Mouse (Mus musculus) brain, embryonic 14.5 days (tissue): Measurements from ENCODE around the gene Mras. TPM values are rescaled to one million over a fixed set of nuclear protein-coding genes. Genes with fewer than 3 reads are reported as not detected.

Source experiments
- DNase-seq: peaks from one replicate; pipeline ENCODE4 v3.0.0-alpha.2; 2011; ENCODE audit warnings: low read depth
- CTCF ChIP-seq: fragments of 200-500 bp; IDR thresholded peaks from 2 replicates; pipeline ENCODE4 v1.5.1; 2012; ENCODE audit warnings: inconsistent platforms, mild to moderate bottlenecking, moderate library complexity, borderline replicate concordance; ENCODE audit not compliant: insufficient read depth, insufficient read length; ENCODE audit errors: extremely low read depth
- POLR2A ChIP-seq: fragments of 200-500 bp; IDR thresholded peaks from 2 replicates; pipeline ENCODE4 v1.6.1; 2012; ENCODE audit warnings: mild to moderate bottlenecking, inconsistent platforms, borderline replicate concordance; ENCODE audit not compliant: poor library complexity, insufficient read depth, insufficient read length, severe bottlenecking; ENCODE audit errors: extremely low read depth
- polyA plus RNA-seq: library from polyadenylated mRNA; depleted of rRNA; stranded (reverse); fragments of >200 nt; gene quantifications from 2 replicates; pipeline ENCODE4 v1.2.3, GENCODE M21; 2012

Mras gene
- polyA plus RNA-seq, 1 experiment: 71.0 TPM

- TF ChIP-seq CTCF: no peak
- peak; percentile 64 for DNase-seq
These were observed 22.5 kb upstream of the Mras start for GRCm38 (mm10) chr9:99459730-99460129.

- TF ChIP-seq CTCF: peak; percentile 64; the same call in 1 of the 2 replicates
- no peak for TF ChIP-seq POLR2A
- DNase-seq: peak; percentile 65
These were observed 21.5 kb upstream of the Mras start for GRCm38 (mm10) chr9:99458529-99459208.

- TF ChIP-seq POLR2A: no peak
- no peak for TF ChIP-seq CTCF
- no peak for DNase-seq
These were observed 17.0 kb upstream of the Mras start for GRCm38 (mm10) chr9:99454211-99454610.

GRCm38 (mm10) chr9:99451161-99451560, 14.0 kb upstream of the Mras start, which contains the start of gene Nme9:
Nme9 (plus strand) TSS chr9:99451475.
- peak; percentile 32 for DNase-seq

GRCm38 (mm10) chr9:99449886-99450647, 12.9 kb upstream of the Mras start:
- TF ChIP-seq CTCF (peak; percentile 49; the same call in 1 of the 2 replicates), POLR2A (no peak)
- DNase-seq: peak; percentile 76

More at GRCm38 (mm10) chr9:99451161-99451560, 14.0 kb upstream of the Mras start, which contains the start of gene Nme9:
- TF ChIP-seq CTCF (no peak), POLR2A (no peak)

- TF ChIP-seq CTCF (no peak), POLR2A (no peak)
These were observed 10.1 kb upstream of the Mras start for GRCm38 (mm10) chr9:99447323-99447722.

GRCm38 (mm10) chr9:99446259-99446658, 9.1 kb upstream of the Mras start:
- DNase-seq: no peak
- TF ChIP-seq CTCF: no peak
- TF ChIP-seq POLR2A: no peak

More at GRCm38 (mm10) chr9:99447323-99447722, 10.1 kb upstream of the Mras start:
- DNase-seq: peak; percentile 47

- TF ChIP-seq CTCF (peak; percentile 52; the same call in 1 of the 2 replicates), POLR2A (no peak)
- peak; percentile 74 for DNase-seq
These were observed 7.5 kb upstream of the Mras start for GRCm38 (mm10) chr9:99444590-99445178.

GRCm38 (mm10) chr9:99441647-99442433, 4.7 kb upstream of the Mras start:
- DNase-seq: no peak
- TF ChIP-seq POLR2A: no peak
- no peak for TF ChIP-seq CTCF

GRCm38 (mm10) chr9:99440941-99441340, 3.8 kb upstream of the Mras start:
- TF ChIP-seq CTCF (no peak), POLR2A (no peak)
- peak; percentile 40 for DNase-seq
